Mouse (Mus musculus): Measurements from ENCODE around the gene Gpcpd1. TPM values are rescaled to one million over a fixed set of nuclear protein-coding genes. Genes with fewer than 3 reads are reported as not detected.

The Gpcpd1 gene
- polyA plus RNA-seq, 1 experiment from 2014 or later = 84.1 TPM

DNA sequence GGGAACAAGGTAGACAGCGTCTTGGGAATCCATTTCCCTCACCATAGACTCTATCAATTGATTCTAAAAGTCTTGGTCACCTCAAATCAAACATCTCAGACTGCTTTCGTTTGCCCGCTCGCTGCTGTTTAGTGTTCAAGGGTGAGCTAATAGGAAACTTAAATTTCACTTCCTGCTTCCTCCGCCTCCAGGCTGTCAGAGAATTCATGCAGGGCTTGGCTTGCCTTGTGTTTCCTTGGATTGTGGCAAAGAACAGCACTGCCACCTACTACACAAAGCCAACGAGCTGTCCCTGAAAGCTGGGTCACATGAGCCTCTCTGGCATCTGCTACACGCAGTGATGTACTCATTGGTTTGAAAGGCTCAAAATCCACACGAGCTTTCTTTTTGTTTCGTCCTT is 78.3 kb downstream of the Gpcpd1 start:
- Histone ChIP-seq H3K4me3 (replicated peaks; ENCODE audit: low read length) (no peak overlapping the region), H3K9ac (replicated peaks; ENCODE audit: low read depth, low read length) (no peak overlapping the region), H3K27ac (ENCODE audit: low read length) (no peak overlapping the region), H3K9me3 (ENCODE audit: control insufficient read depth, low read length) (no peaks in the 10 kb centered on the region), H3K4me1 (replicated peaks; ENCODE audit: control insufficient read depth, insufficient read depth, low read length) (peaks cover 3% of the 10 kb centered on the region; the same call in 1 of the 2 replicates), H3K4me2 (ENCODE audit: low read length) (no peak overlapping the region), H3K36me3 (ENCODE audit: control insufficient read depth, insufficient read depth) (no peaks in the 10 kb centered on the region), H3K27me3 (replicated peaks; ENCODE audit: control insufficient read depth, insufficient read depth, low read length) (no peaks in the 10 kb centered on the region)
- 72% methylated on average over 9 of the region's 9 CpGs for WGBS
- ATAC-seq = no peak

DNA sequence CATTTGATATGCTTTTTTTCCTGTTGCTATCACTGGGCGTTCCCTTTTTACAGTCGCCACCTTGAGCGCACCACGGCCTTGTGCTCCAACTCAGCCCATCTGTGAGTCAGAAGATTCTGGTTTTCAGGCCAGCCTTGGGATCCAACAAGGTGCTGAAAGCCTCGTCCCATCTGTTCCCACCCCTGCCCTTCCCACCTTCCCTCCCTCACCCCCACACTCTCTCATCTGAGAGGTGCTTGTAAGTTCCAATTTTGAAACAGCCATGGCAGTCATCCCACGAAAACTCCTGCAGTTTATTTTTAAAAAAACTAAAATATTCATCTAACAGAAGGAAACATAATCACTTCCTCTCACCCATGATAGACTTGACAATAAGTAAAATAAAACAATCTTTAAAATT is 80.0 kb downstream of the Gpcpd1 start:
- Histone ChIP-seq H3K4me2 (ENCODE audit: low read length) (no peak overlapping the region), H3K27me3 (replicated peaks; ENCODE audit: control insufficient read depth, insufficient read depth, low read length) (no peaks in the 10 kb centered on the region), H3K9me3 (ENCODE audit: control insufficient read depth, low read length) (no peaks in the 10 kb centered on the region), H3K9ac (replicated peaks; ENCODE audit: low read depth, low read length) (no peak overlapping the region), H3K4me3 (replicated peaks; ENCODE audit: low read length) (no peak overlapping the region), H3K27ac (ENCODE audit: low read length) (no peak overlapping the region), H3K36me3 (ENCODE audit: control insufficient read depth, insufficient read depth) (no peaks in the 10 kb centered on the region), H3K4me1 (replicated peaks; ENCODE audit: control insufficient read depth, insufficient read depth, low read length) (no peaks in the 10 kb centered on the region)
- WGBS = 67% methylated on average over 6 of the region's 6 CpGs
- no peak for ATAC-seq

DNA sequence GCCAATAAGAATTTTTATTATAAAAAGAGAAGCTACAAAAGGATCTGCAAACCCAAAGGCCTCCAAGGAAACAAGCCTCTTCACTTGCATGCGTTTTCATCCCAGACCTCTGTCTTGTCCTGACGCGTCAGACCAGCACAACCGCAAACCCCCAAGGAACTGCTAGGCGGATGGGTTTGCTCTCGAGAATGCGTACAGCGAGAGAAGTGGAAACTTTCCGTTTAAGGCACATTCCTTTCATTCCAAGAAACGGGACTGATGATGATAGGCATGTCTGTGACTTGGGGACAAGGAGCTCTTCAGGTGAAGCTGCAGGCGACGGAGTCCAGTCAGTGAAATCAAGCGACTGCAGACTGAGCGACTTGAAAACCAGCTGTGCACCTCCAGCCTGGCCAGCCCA is 80.4 kb downstream of the Gpcpd1 start:
- no peaks in the 10 kb centered on the region for H3K27me3 ChIP-seq (replicated peaks; ENCODE audit: control insufficient read depth, insufficient read depth, low read length)
- no peaks in the 10 kb centered on the region for H3K36me3 ChIP-seq (ENCODE audit: control insufficient read depth, insufficient read depth)
- H3K27ac ChIP-seq (ENCODE audit: low read length) = no peak overlapping the region
- no peak overlapping the region for H3K4me2 ChIP-seq (ENCODE audit: low read length)
- no peak overlapping the region for H3K9ac ChIP-seq (replicated peaks; ENCODE audit: low read depth, low read length)
- ATAC-seq = no peak
- 62% methylated on average over 14 of the region's 14 CpGs for WGBS
- no peaks in the 10 kb centered on the region for H3K9me3 ChIP-seq (ENCODE audit: control insufficient read depth, low read length)
- H3K4me1 ChIP-seq (replicated peaks; ENCODE audit: control insufficient read depth, insufficient read depth, low read length) = no peaks in the 10 kb centered on the region
- H3K4me3 ChIP-seq (replicated peaks; ENCODE audit: low read length) = no peak overlapping the region

DNA sequence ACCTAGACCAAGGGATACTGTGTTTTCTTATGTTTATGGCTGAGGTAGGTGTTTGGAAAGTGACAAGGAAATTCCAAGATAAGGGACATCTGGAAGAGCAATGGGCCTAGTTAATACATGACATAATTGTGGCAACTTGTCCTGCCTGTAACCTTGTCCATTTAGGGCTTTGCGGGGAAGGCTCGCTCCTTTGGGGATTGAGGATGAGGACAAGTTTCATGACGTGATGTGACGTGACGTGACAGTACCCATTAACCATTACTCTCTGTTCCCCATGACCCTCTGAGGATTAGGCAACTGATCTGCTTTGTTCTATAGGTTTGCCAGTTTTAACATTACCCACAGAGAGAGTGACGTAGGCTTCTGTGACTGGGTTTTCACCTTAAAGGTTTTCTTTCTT is 81.7 kb downstream of the Gpcpd1 start:
- no peak overlapping the region for H3K9ac ChIP-seq (replicated peaks; ENCODE audit: low read depth, low read length)
- H3K4me2 ChIP-seq (ENCODE audit: low read length) = no peak overlapping the region
- no peak for ATAC-seq
- H3K27ac ChIP-seq (ENCODE audit: low read length) = no peak overlapping the region
- H3K4me3 ChIP-seq (replicated peaks; ENCODE audit: low read length) = no peak overlapping the region
- H3K4me1 ChIP-seq (replicated peaks; ENCODE audit: control insufficient read depth, insufficient read depth, low read length) = no peaks in the 10 kb centered on the region
- no peaks in the 10 kb centered on the region for H3K9me3 ChIP-seq (ENCODE audit: control insufficient read depth, low read length)
- no peaks in the 10 kb centered on the region for H3K27me3 ChIP-seq (replicated peaks; ENCODE audit: control insufficient read depth, insufficient read depth, low read length)
- 81% methylated on average over 6 of the region's 6 CpGs for WGBS
- H3K36me3 ChIP-seq (ENCODE audit: control insufficient read depth, insufficient read depth) = no peaks in the 10 kb centered on the region

DNA sequence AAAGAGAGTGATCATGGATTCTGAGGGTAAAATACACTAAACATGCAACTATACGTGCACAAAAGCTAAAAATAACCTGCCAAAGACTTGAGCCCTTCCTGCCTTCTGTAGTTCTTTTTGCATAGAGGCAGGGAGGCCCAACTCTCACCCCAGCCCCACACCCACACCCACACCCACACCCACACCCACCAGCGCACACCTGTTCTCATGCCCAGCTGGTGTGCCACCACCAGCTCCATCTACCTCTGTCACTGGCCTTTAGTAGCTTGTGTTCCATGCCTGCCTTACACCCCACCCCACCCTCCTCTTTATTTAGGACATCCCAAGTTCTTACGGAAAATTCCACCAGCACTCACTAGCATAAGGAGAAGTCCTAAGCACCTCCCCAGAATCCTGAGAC is 89.2 kb downstream of the Gpcpd1 start:
- no peaks in the 10 kb centered on the region for H3K27me3 ChIP-seq (replicated peaks; ENCODE audit: control insufficient read depth, insufficient read depth, low read length)
- ATAC-seq = no peak
- no peak overlapping the region for H3K4me3 ChIP-seq (replicated peaks; ENCODE audit: low read length)
- no peaks in the 10 kb centered on the region for H3K4me1 ChIP-seq (replicated peaks; ENCODE audit: control insufficient read depth, insufficient read depth, low read length)
- H3K27ac ChIP-seq (ENCODE audit: low read length) = no peak overlapping the region
- H3K9ac ChIP-seq (replicated peaks; ENCODE audit: low read depth, low read length) = no peak overlapping the region
- H3K4me2 ChIP-seq (ENCODE audit: low read length) = no peak overlapping the region
- no peaks in the 10 kb centered on the region for H3K9me3 ChIP-seq (ENCODE audit: control insufficient read depth, low read length)
- no peaks in the 10 kb centered on the region for H3K36me3 ChIP-seq (ENCODE audit: control insufficient read depth, insufficient read depth)
- WGBS = 90% methylated on average over 3 of the region's 3 CpGs

DNA sequence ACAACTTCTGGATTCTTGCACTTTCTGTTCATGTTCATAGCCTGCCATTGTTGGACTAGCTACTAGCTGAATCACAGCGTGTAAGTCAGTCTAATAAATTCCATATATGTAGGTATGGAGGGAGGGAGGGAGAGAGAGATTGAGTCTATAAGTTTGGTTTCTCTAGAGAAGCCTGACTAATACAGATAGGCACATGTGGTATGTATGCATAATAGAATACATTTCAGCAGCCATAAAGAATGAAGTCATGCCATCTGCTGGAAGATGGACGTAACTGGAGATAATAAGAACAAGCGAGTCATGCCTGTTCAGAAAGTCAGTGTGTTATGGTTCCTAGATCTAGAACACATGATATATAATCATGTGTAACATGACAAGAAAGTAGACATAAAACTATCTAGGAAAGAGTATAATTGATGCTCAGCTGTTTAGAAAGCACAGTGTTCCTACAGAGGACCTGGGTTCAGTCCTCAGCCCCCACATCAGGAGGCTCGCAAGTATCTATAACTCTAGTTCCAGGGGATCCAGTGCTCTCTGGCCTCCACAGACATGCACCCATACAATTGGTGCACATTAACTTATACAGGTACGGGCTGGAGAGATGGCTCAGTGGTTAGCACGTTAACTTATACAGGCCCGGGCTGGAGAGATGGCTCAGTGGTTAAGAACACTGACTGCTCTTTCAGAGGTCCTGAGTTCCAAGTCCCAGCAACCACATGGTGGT is 90.0 kb downstream of the Gpcpd1 start:
- H3K4me1 ChIP-seq (replicated peaks; ENCODE audit: control insufficient read depth, insufficient read depth, low read length) = no peaks in the 10 kb centered on the region
- H3K4me3 ChIP-seq (replicated peaks; ENCODE audit: low read length) = no peak overlapping the region
- H3K27me3 ChIP-seq (replicated peaks; ENCODE audit: control insufficient read depth, insufficient read depth, low read length) = no peaks in the 10 kb centered on the region
- H3K4me2 ChIP-seq (ENCODE audit: low read length) = no peak overlapping the region
- no peaks in the 10 kb centered on the region for H3K36me3 ChIP-seq (ENCODE audit: control insufficient read depth, insufficient read depth)
- no peak overlapping the region for H3K9ac ChIP-seq (replicated peaks; ENCODE audit: low read depth, low read length)
- WGBS = 87% methylated on average over 7 of the region's 7 CpGs
- H3K27ac ChIP-seq (ENCODE audit: low read length) = no peak overlapping the region
- ATAC-seq = peak; percentile 87
- H3K9me3 ChIP-seq (ENCODE audit: control insufficient read depth, low read length) = no peaks in the 10 kb centered on the region

DNA sequence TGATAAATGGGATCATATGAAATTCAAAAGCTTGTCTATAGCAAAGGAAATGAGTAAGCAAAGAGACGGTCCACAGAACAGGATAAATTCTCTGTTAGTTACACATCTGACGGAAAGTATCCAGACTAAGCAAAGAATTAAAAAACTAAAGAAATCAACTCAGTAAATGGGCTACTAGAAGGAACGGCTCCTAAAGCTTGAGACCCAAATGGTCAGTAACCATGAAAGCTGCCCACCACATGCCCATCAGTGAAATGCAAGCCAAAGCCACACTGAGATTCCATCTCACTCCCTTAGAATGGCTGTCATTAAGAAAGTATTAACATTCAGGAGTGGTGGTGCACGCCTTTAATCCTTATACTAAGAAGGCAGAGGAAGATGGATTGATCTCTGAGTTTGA is 94.3 kb downstream of the Gpcpd1 start:
- Histone ChIP-seq H3K4me1 (replicated peaks; ENCODE audit: control insufficient read depth, insufficient read depth, low read length) (no peaks in the 10 kb centered on the region), H3K27me3 (replicated peaks; ENCODE audit: control insufficient read depth, insufficient read depth, low read length) (no peaks in the 10 kb centered on the region), H3K4me2 (ENCODE audit: low read length) (no peak overlapping the region), H3K36me3 (ENCODE audit: control insufficient read depth, insufficient read depth) (no peaks in the 10 kb centered on the region), H3K27ac (ENCODE audit: low read length) (no peak overlapping the region), H3K9me3 (ENCODE audit: control insufficient read depth, low read length) (no peaks in the 10 kb centered on the region), H3K9ac (replicated peaks; ENCODE audit: low read depth, low read length) (no peak overlapping the region), H3K4me3 (replicated peaks; ENCODE audit: low read length) (no peak overlapping the region)
- WGBS = 88% methylated on average over 4 of the region's 4 CpGs
- ATAC-seq = no peak

DNA sequence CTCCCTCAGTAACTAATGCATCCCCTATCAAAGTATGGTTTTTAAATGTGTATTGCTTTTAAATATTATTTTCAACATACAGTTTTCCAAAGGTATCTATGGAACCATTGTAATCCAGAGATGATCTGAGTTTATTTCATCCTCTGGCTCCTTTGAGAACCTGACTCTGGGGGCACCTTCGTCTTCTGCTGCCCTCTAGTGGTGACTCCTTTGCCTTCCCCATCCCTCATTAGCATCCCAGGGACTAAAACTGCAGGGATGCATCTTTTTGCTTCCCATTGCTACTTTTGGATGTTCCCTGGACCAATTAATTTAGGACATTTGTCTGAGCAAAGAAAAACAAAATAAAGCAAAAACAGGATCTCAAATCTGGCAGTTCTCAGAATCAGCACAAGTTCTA is 102.1 kb downstream of the Gpcpd1 start:
- ATAC-seq = peak; percentile 75; the same call in 1 of the 2 replicates
- Histone ChIP-seq H3K9me3 (ENCODE audit: control insufficient read depth, low read length) (no peaks in the 10 kb centered on the region), H3K27ac (ENCODE audit: low read length) (no peak overlapping the region), H3K4me2 (ENCODE audit: low read length) (no peak overlapping the region), H3K4me1 (replicated peaks; ENCODE audit: control insufficient read depth, insufficient read depth, low read length) (no peaks in the 10 kb centered on the region), H3K27me3 (replicated peaks; ENCODE audit: control insufficient read depth, insufficient read depth, low read length) (no peaks in the 10 kb centered on the region), H3K9ac (replicated peaks; ENCODE audit: low read depth, low read length) (no peak overlapping the region), H3K36me3 (ENCODE audit: control insufficient read depth, insufficient read depth) (no peaks in the 10 kb centered on the region), H3K4me3 (replicated peaks; ENCODE audit: low read length) (no peak overlapping the region)
- 0% methylated on average over 1 of the region's 1 CpGs for WGBS

DNA sequence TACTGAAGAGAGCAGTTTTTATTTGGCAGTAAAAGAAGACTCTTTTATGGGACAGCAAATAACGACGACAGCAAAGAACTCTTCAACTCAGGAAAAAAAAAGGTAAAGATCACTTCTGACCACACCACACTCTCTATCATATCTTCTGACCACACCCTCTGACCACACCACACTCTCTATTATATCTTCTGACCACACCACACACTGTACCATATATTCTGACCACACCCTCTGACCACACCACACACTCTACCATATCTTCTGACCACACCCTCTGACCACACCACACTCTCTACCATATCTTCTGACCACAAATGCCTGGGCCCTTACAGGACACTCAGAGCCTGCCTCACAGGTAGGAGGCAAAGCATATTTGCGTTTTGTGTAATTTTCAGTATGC is 106.0 kb downstream of the Gpcpd1 start:
- Histone ChIP-seq H3K36me3 (ENCODE audit: control insufficient read depth, insufficient read depth) (no peaks in the 10 kb centered on the region), H3K9me3 (ENCODE audit: control insufficient read depth, low read length) (no peaks in the 10 kb centered on the region), H3K9ac (replicated peaks; ENCODE audit: low read depth, low read length) (no peak overlapping the region), H3K4me2 (ENCODE audit: low read length) (no peak overlapping the region), H3K4me3 (replicated peaks; ENCODE audit: low read length) (no peak overlapping the region), H3K27ac (ENCODE audit: low read length) (no peak overlapping the region), H3K27me3 (replicated peaks; ENCODE audit: control insufficient read depth, insufficient read depth, low read length) (no peaks in the 10 kb centered on the region), H3K4me1 (replicated peaks; ENCODE audit: control insufficient read depth, insufficient read depth, low read length) (no peaks in the 10 kb centered on the region)
- no peak for ATAC-seq
- 75% methylated on average over 3 of the region's 3 CpGs for WGBS

Data from forebrain, embryonic 16.5 days (tissue).